9 mouse cellular contexts compared by ENCODE assay signal in genomic region chr4:132292988-132293387, GRCm38 (mm10). TPM values are rescaled to one million over a fixed set of nuclear protein-coding genes. Genes with fewer than 3 reads are reported as not detected.
DNase-seq lines count a peak whose midpoint lies in the region; ATAC-seq and TF ChIP-seq lines count a peak whose summit lies in the region.
"Had no signal": no experiment of that assay in that cellular context is flagged by ENCODE, and none has a peak within 500 bp of the region (broad histone marks: within the 10 kb centered on the region; RNA-seq: fewer than 3 reads in every experiment).

No protein-coding gene starts in this region.

- H3K36me3 ChIP-seq in kidney, embryonic 14.5 days (ENCODE audit: control insufficient read depth, insufficient read depth, low read length): peaks cover 21% of the 10 kb centered on the region
- peaks cover 27% of the 10 kb centered on the region for H3K36me3 ChIP-seq in small intestine, adult 2 months (ENCODE audit: control insufficient read depth, insufficient read depth, low read length)

- peak; percentile 45; the same call in 1 of the 2 replicates for TF ChIP-seq CTCF in small intestine, adult 2 months (IDR thresholded peaks at IDR 0.05; ENCODE audit: extremely low read depth, insufficient read length, insufficient replicate concordance, low read depth, low read length)

- H3K9me3 ChIP-seq in kidney, embryonic 14.5 days (ENCODE audit: control insufficient read depth, low read length): peaks cover 3% of the 10 kb centered on the region; the same call in 1 of the 2 replicates

- H3K4me2 ChIP-seq in kidney, embryonic 14.5 days (replicated peaks; ENCODE audit: low read depth, low read length): no peak overlapping the region

- WGBS in kidney, embryonic 14.5 days: 44% methylated on average over 4 of the region's 4 CpGs
- WGBS in small intestine, adult 2 months: 67% methylated on average over 4 of the region's 4 CpGs

- H3K4me1 ChIP-seq in kidney, embryonic 14.5 days (ENCODE audit: control insufficient read depth, insufficient read depth, low read length): no peaks in the 10 kb centered on the region
- no peaks in the 10 kb centered on the region for H3K4me1 ChIP-seq in small intestine, adult 2 months (ENCODE audit: control insufficient read depth, insufficient read depth, insufficient read length, low read length)

- no peak overlapping the region for H3K9ac ChIP-seq in kidney, embryonic 14.5 days (ENCODE audit: low read depth, low read length)

- no peak overlapping the region for H3K4me3 ChIP-seq in kidney, embryonic 14.5 days (ENCODE audit: low read length)
- H3K4me3 ChIP-seq in small intestine, adult 2 months (ENCODE audit: low read depth, low read length): no peak overlapping the region

- TF ChIP-seq POLR2A in small intestine, adult 2 months (IDR thresholded peaks at IDR 0.05; ENCODE audit: low read depth, low read length): no peak

- no peaks in the 10 kb centered on the region for H3K27me3 ChIP-seq in kidney, embryonic 14.5 days (ENCODE audit: control insufficient read depth, insufficient read depth, low read length)
- H3K27me3 ChIP-seq in small intestine, adult 2 months (ENCODE audit: control insufficient read depth, insufficient read depth, low read length): no peaks in the 10 kb centered on the region

- DNase-seq in adrenal gland, adult 18-20 months (ENCODE audit: low spot score in 2 of 2): peak; percentile 35 to 39
- DNase-seq in adrenal gland, postnatal 4 days (ENCODE audit: low spot score in 2 of 2): no peak
- peak; percentile 72 for DNase-seq in kidney, adult 9 months
- peak; percentile 43 for DNase-seq in urinary bladder, postnatal 14 days (ENCODE audit: low spot score)
- no peak for DNase-seq in urinary bladder, postnatal 25 days (ENCODE audit: low spot score)
- DNase-seq in spleen, adult 12 weeks (ENCODE audit: low spot score): no peak

- ATAC-seq in kidney, embryonic 14.5 days (ENCODE audit: low FRiP score, low TSS enrichment): no peak

- no peak overlapping the region for H3K27ac ChIP-seq in kidney, embryonic 14.5 days (ENCODE audit: low read depth, low read length)
- H3K27ac ChIP-seq in small intestine, adult 2 months (ENCODE audit: insufficient read depth, low read depth, low read length): no peak overlapping the region

RNA-seq across cellular contexts. Expression of gene Rab42, which starts 10.2 kb away (rescaled TPM):
- total RNA-seq in adrenal gland, adult 18-20 months (2021): 1 to 10 TPM; 1.4 to 1.6 TPM
- total RNA-seq in adrenal gland, postnatal 4 days (2021): 1 to 10 TPM; 4.3 to 6.6 TPM
- 2.4 and 3.5 TPM in 2 replicates for polyA plus RNA-seq in kidney, embryonic 14.5 days (2014; fragmentation: Nextera tagmentation; extraction: Ambion mirVana)
- polyA plus RNA-seq in small intestine, adult 2 months (2012; rRNA removed): 0.70 and 0.98 TPM in 2 replicates
- total RNA-seq: common myeloid progenitor, adult 5-6 weeks had no signal

RNA-seq across cellular contexts. Expression of gene Taf12, which starts 18.8 kb away (rescaled TPM):
- total RNA-seq in adrenal gland, adult 18-20 months (2021): 10 to 100 TPM; 30.7 to 37.8 TPM
- 10 to 100 TPM; 19.4 to 23.3 TPM for total RNA-seq in adrenal gland, postnatal 4 days (2021)
- 42.7 and 46.6 TPM in 2 replicates for polyA plus RNA-seq in kidney, embryonic 14.5 days (2014; fragmentation: Nextera tagmentation; extraction: Ambion mirVana)
- 1.3 and 4.5 TPM in 2 replicates for polyA plus RNA-seq in small intestine, adult 2 months (2012; rRNA removed)

RNA-seq across cellular contexts. Expression of gene Gmeb1, which starts 31.6 kb away (rescaled TPM):
- 10 to 100 TPM; 15.7 to 18.0 TPM for total RNA-seq in adrenal gland, adult 18-20 months (2021)
- total RNA-seq in adrenal gland, postnatal 4 days (2021): 10 to 100 TPM; 19.8 to 26.8 TPM
- polyA plus RNA-seq in kidney, embryonic 14.5 days (2014; fragmentation: Nextera tagmentation; extraction: Ambion mirVana): 29.7 and 41.0 TPM in 2 replicates
- polyA plus RNA-seq in small intestine, adult 2 months (2012; rRNA removed): 6.8 and 13.5 TPM in 2 replicates

RNA-seq across cellular contexts. Expression of gene Trnau1ap, which starts 36.4 kb away (rescaled TPM):
- 10 to 100 TPM; 27.1 to 32.9 TPM for total RNA-seq in adrenal gland, adult 18-20 months (2021)
- 10 to 100 TPM; 40.3 to 45.8 TPM for total RNA-seq in adrenal gland, postnatal 4 days (2021)
- polyA plus RNA-seq in kidney, embryonic 14.5 days (2014; fragmentation: Nextera tagmentation; extraction: Ambion mirVana): 79.5 and 86.2 TPM in 2 replicates
- 20.7 and 24.1 TPM in 2 replicates for polyA plus RNA-seq in small intestine, adult 2 months (2012; rRNA removed)

Comparison
In these comparisons a context has a peak if more than half of its experiments do, and no peak if none do; other contexts are left out.
1. DNase-seq: peak in adrenal gland, adult 18-20 months (2 of 2), kidney, adult 9 months (single experiment) and urinary bladder, postnatal 14 days (single experiment); none in adrenal gland, postnatal 4 days (0 of 2), urinary bladder, postnatal 25 days (single experiment) and spleen, adult 12 weeks (single experiment).